Mouse (Mus musculus) lung, postnatal 0 days (tissue): ENCODE measurements around the gene Ddx23.

Experiments used
- CTCF ChIP-seq: IDR thresholded peaks from 2 replicates; pipeline ENCODE4 v1.5.1; 2016; ENCODE audit warnings: antibody characterized with exemption, mild to moderate bottlenecking
- EP300 ChIP-seq: IDR thresholded peaks from 2 replicates; pipeline ENCODE4 v1.6.1; 2016; ENCODE audit warnings: antibody characterized with exemption, mild to moderate bottlenecking, control low read depth

DNA sequence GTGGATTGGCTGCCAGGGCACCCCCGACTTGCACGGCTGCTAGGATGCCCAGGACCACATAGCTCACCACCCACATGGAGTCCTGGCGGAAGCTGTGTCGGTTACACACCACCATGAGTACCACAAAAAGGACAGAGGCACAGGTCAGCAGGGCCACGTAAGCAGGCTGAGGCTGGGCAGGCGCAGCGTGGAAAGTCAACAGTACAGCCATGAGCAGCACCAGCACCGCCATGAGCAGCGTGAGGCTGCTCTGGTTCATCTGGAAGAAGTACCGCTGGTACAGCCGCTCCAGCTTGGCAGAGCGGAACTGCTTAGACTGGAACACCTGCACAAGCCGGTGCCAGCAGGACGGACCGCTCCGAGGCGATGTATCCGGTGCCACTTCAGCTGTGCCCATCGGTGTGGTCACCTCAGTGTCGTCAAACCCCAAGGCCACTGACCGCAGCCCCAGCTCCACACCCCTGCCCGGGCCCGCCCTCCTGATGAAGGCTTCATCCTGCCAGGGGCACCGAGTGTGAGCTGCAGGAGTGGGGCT is 58.6 kb downstream of the Ddx23 start:
- no peak for TF ChIP-seq CTCF
- no peak for TF ChIP-seq EP300
